Mouse (Mus musculus) embryonic facial prominence, embryonic 14.5 days (tissue): ENCODE measurements around the gene Gm8374. TPM values are rescaled to one million over a fixed set of nuclear protein-coding genes. Genes with fewer than 3 reads are reported as not detected.
"Not testable (repeated sequence)": the region's sequence is repeated elsewhere in the genome, so short reads cannot be mapped to it uniquely, and the experiment has no call there.

Source experiments
- ATAC-seq: fragments of 200-750 bp; cut with Nextera tagmentation; 2 replicates; pipeline ENCODE4 v1.8.0; 2017; ENCODE audit warnings: low read depth, moderate number of reproducible peaks, moderate TSS enrichment
- DNase-seq: peaks from one replicate; pipeline ENCODE4 v3.0.0-alpha.2; 2015; ENCODE audit warnings: low spot score
- H3K27ac ChIP-seq: fragments of 300-500 bp; sonication (generic); replicated peaks from 2 replicates; pipeline ENCODE4 v1.5.1; 2014; ENCODE audit warnings: low read depth, mild to moderate bottlenecking, low read length, moderate library complexity
- H3K27me3 ChIP-seq: fragments of 300-500 bp; sonication (generic); replicated peaks from 2 replicates; pipeline ENCODE4 v1.6.1; 2014; ENCODE audit warnings: low read length; ENCODE audit not compliant: control insufficient read depth, insufficient read depth
- H3K36me3 ChIP-seq: fragments of 300-500 bp; sonication (generic); 2 replicates; pipeline ENCODE4 v1.6.1; 2014; ENCODE audit warnings: low read length, mixed read lengths; ENCODE audit not compliant: control insufficient read depth, insufficient read depth
- H3K4me1 ChIP-seq: fragments of 300-500 bp; sonication (generic); 2 replicates; pipeline ENCODE4 v1.6.1; 2014; ENCODE audit warnings: antibody characterized with exemption, low read length; ENCODE audit not compliant: control insufficient read depth, insufficient read depth
- H3K4me2 ChIP-seq: fragments of 300-500 bp; sonication (generic); 2 replicates; pipeline ENCODE4 v1.6.1; 2014; ENCODE audit warnings: low read depth, mild to moderate bottlenecking, low read length, moderate library complexity, mixed read lengths
- H3K4me3 ChIP-seq: fragments of 300-500 bp; sonication (generic); 2 replicates; pipeline ENCODE4 v1.5.1; 2014; ENCODE audit warnings: low read depth, mild to moderate bottlenecking, low read length
- H3K9ac ChIP-seq: fragments of 300-500 bp; sonication (generic); 2 replicates; pipeline ENCODE4 v1.6.1; 2014; ENCODE audit warnings: low read depth, mild to moderate bottlenecking, low read length, moderate library complexity, mixed read lengths
- H3K9me3 ChIP-seq: fragments of 300-500 bp; sonication (generic); 2 replicates; pipeline ENCODE4 v1.6.1; 2016; ENCODE audit warnings: low read length; ENCODE audit not compliant: control insufficient read depth
- WGBS: fragments of 180-500 bp; shearing (Covaris S2); extraction: QIAGEN DNeasy Blood & Tissue Kit; methylation state at CpG from one replicate; pipeline ENCODE4 v1.1.7; 2014; 5-methylcytosine and 5-hydroxymethylcytosine counted together
- polyA plus RNA-seq: library from polyadenylated mRNA; unstranded; fragments of >200 nt; fragmentation: Nextera tagmentation; extraction: Ambion mirVana; gene quantifications from 2 replicates; pipeline ENCODE4 v1.2.1, GENCODE M21; 2014

The Gm8374 gene
- polyA plus RNA-seq = not detected in 2 replicates

DNA sequence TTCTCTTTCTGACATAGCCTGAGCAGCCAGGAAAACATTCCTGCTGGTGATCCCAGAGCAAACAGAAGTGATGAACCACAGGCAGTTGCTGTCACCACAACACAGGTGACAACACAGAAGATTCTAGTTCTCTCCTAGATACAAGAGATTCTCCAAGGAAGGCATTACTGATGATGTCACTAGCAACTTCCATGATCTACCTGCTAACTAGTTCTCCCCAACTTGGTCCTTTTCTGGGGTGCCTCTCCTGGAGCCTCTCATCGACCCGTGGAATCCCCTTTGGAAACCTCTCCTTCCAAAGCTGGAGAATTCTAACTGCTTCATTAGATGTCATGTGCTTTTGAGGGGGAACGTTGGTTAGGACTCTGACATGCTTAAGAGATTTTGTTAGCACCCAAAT is at the start of gene Gm8374:
Gene Gm8374, minus strand, starts transcription at position 101 of the 400 bp plus-strand sequence.
- H3K4me3 ChIP-seq, H3K27ac ChIP-seq, H3K9ac ChIP-seq, H3K4me2 ChIP-seq, ATAC-seq, H3K4me1 ChIP-seq, DNase-seq, H3K9me3 ChIP-seq, H3K27me3 ChIP-seq, H3K36me3 ChIP-seq: not testable (repeated sequence)
- 81% methylated on average over 3 of the region's 3 CpGs for WGBS

- no CpG with 5 or more reads among the region's 1 CpGs for WGBS
- not testable (repeated sequence) for ATAC-seq, H3K9ac ChIP-seq
These were observed 32.6 kb downstream of the Gm8374 start, which contains the start of gene Gm5797 for GRCm38 (mm10) chr14:7332295-7332694. Gm5797 (minus strand) TSS chr14:7332395.

GRCm38 (mm10) chr14:7315093-7315492 is 49.8 kb downstream of the Gm8374 start:
- 0% methylated on average over 8 of the region's 19 CpGs for WGBS
- H3K27ac ChIP-seq, ATAC-seq, H3K27me3 ChIP-seq, H3K9me3 ChIP-seq, H3K4me1 ChIP-seq, H3K36me3 ChIP-seq: not testable (repeated sequence)
- Histone ChIP-seq H3K4me3 (peak overlapping the region; percentile 44), H3K9ac (peak overlapping the region; percentile 52), H3K4me2 (peak overlapping the region; percentile 67)
- peak; percentile 6 for DNase-seq

More at GRCm38 (mm10) chr14:7332295-7332694, 32.6 kb downstream of the Gm8374 start, which contains the start of gene Gm5797:
- not testable (repeated sequence) for H3K9me3 ChIP-seq, H3K4me2 ChIP-seq, H3K4me3 ChIP-seq, H3K4me1 ChIP-seq, H3K27ac ChIP-seq, H3K36me3 ChIP-seq, H3K27me3 ChIP-seq, DNase-seq

DNA sequence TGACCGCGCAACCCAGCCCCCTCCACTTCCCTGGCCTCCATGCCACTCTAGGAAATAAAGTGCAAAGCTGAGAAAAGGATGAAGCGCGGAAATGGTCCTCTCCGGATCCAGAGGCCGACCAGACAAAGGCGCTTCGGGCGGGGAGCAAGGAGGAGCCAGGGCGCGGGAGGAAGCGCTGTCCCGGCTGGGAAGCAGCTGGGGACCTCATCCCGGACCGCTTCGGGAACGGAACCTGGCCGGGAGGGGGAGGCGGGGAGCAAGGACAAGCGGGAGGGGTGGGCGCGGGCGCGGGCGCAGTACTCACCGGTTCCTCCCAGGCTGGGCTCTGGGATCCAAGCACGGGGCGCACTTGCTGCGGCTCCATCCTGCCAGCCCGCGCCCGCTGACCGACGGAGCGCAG is 50.3 kb downstream of the Gm8374 start, which contains the start of gene Gm3739:
Gene Gm3739, minus strand, starts transcription at position 389 of the 400 bp plus-strand sequence.
- Histone ChIP-seq H3K9ac (peak within 1 kb of the TSS; percentile 52), H3K4me2 (peak within 1 kb of the TSS; percentile 67), H3K4me3 (peak within 1 kb of the TSS; percentile 44)
- 0% methylated on average over 5 of the region's 35 CpGs for WGBS
- H3K36me3 ChIP-seq, ATAC-seq, H3K4me1 ChIP-seq, H3K27me3 ChIP-seq, H3K9me3 ChIP-seq, H3K27ac ChIP-seq, DNase-seq: not testable (repeated sequence)

Other genes with a start within 250 kb of the Gm8374 start
- not detected in 2 replicates for gene Gm6676, start 239.7 kb downstream of the Gm8374 start, polyA plus RNA-seq
- gene Gm3512, start 190.6 kb downstream of the Gm8374 start, polyA plus RNA-seq = 3.0 and 3.8 TPM in 2 replicates
- not detected in 2 replicates for gene Gm16434, start 170.6 kb downstream of the Gm8374 start, polyA plus RNA-seq
- gene Gm3727, start 100.4 kb downstream of the Gm8374 start, polyA plus RNA-seq = not detected in 2 replicates
- gene Gm3739, start 50.1 kb downstream of the Gm8374 start, polyA plus RNA-seq = 0.40 and 0.88 TPM in 2 replicates
- gene Gm5797, start 32.7 kb downstream of the Gm8374 start, polyA plus RNA-seq = not detected in 2 replicates
- not detected in 2 replicates for gene Gm3755, start 85.8 kb upstream of the Gm8374 start, polyA plus RNA-seq
- gene Gm3752, start 118.6 kb upstream of the Gm8374 start, polyA plus RNA-seq = 0.43 TPM in 1 of 2 replicates, not detected in the other
- 0.17 TPM in 1 of 2 replicates, not detected in the other for gene Gm3558, start 203.4 kb upstream of the Gm8374 start, polyA plus RNA-seq
- not detected in 2 replicates for gene Gm10338, start 230.5 kb upstream of the Gm8374 start, polyA plus RNA-seq